Mouse (Mus musculus) forebrain, postnatal 0 days (tissue): ENCODE measurements at regions not wholly inside any gene's neighbourhood (a gene's known extent, or its start where the extent isn't known, plus 50 kb on each side); places are given as distances from the start of the nearest gene placed in this dataset.

Experiments
- ATAC-seq: fragments of 200-750 bp; cut with Nextera tagmentation; 2 replicates; pipeline ENCODE4 v1.8.0; 2017; ENCODE audit warnings: mild to moderate bottlenecking, moderate library complexity
- DNase-seq: peaks from one replicate; pipeline ENCODE4 v3.0.0-alpha.2; 2015
- H3K27ac ChIP-seq: fragments of 300-500 bp; sonication (generic); 2 replicates; pipeline ENCODE4 v1.5.1; 2014; ENCODE audit warnings: low read depth, mild to moderate bottlenecking, antibody characterized with exemption, low read length, moderate library complexity, mixed read lengths
- H3K27me3 ChIP-seq: fragments of 300-500 bp; sonication (generic); 2 replicates; pipeline ENCODE4 v1.6.1; 2014; ENCODE audit warnings: mild to moderate bottlenecking, low read length, mixed read lengths; ENCODE audit not compliant: insufficient read depth
- H3K36me3 ChIP-seq: fragments of 300-500 bp; sonication (generic); 2 replicates; pipeline ENCODE4 v1.6.1; 2014; ENCODE audit warnings: mild to moderate bottlenecking, moderate library complexity; ENCODE audit not compliant: insufficient read depth
- H3K4me1 ChIP-seq: fragments of 300-500 bp; sonication (generic); 2 replicates; pipeline ENCODE4 v1.6.1; 2014; ENCODE audit warnings: antibody characterized with exemption; ENCODE audit not compliant: insufficient read depth
- H3K4me2 ChIP-seq: fragments of 300-500 bp; sonication (generic); 2 replicates; pipeline ENCODE4 v1.6.1; 2014; ENCODE audit warnings: low read depth, mild to moderate bottlenecking, moderate library complexity
- H3K4me3 ChIP-seq: fragments of 300-500 bp; sonication (generic); 2 replicates; pipeline ENCODE4 v1.5.1; 2014; ENCODE audit warnings: low read depth, low read length, mixed read lengths
- H3K9ac ChIP-seq: fragments of 300-500 bp; sonication (generic); 2 replicates; pipeline ENCODE4 v1.6.1; 2014; ENCODE audit warnings: mild to moderate bottlenecking
- H3K9me3 ChIP-seq: fragments of 300-500 bp; sonication (generic); 2 replicates; pipeline ENCODE4 v1.6.1; 2016; ENCODE audit warnings: low read length
- CTCF ChIP-seq: sonication (generic); IDR thresholded peaks from 2 replicates; pipeline ENCODE4 v1.5.1; 2016; ENCODE audit warnings: antibody characterized with exemption, control low read depth, low read depth
- WGBS: fragments of 180-500 bp; shearing (Covaris S2); extraction: QIAGEN DNeasy Blood & Tissue Kit; methylation state at CpG from one replicate; pipeline ENCODE4 v1.1.7; 2014; 5-methylcytosine and 5-hydroxymethylcytosine counted together

GRCm38 (mm10) chr11:52565457-52565856, 169.2 kb downstream of the 9530068E07Rik start:
- no peak overlapping the region for H3K9ac ChIP-seq
- ATAC-seq = no peak
- DNase-seq = no peak
- H3K4me3 ChIP-seq = no peak overlapping the region
- no peak overlapping the region for H3K4me2 ChIP-seq
- no peak for TF ChIP-seq CTCF
- WGBS = 6% methylated on average over 1 of the region's 1 CpGs
- no peaks in the 10 kb centered on the region for H3K27me3 ChIP-seq
- no peaks in the 10 kb centered on the region for H3K36me3 ChIP-seq
- no peak overlapping the region for H3K27ac ChIP-seq
- no peaks in the 10 kb centered on the region for H3K4me1 ChIP-seq
- H3K9me3 ChIP-seq = no peaks in the 10 kb centered on the region

- 87% methylated on average over 9 of the region's 9 CpGs for whole genome bisulfite sequencing
- Histone ChIP-seq H3K9me3 (no peaks in the 10 kb centered on the region), H3K4me1 (no peaks in the 10 kb centered on the region), H3K27me3 (no peaks in the 10 kb centered on the region), H3K36me3 (no peaks in the 10 kb centered on the region), H3K4me2 (no peak overlapping the region), H3K4me3 (no peak overlapping the region), H3K27ac (no peak overlapping the region), H3K9ac (no peak overlapping the region)
- no peak for DNase-seq
- TF ChIP-seq CTCF = no peak
- ATAC-seq = no peak
These were observed 169.8 kb downstream of the 9530068E07Rik start for GRCm38 (mm10) chr11:52566026-52566425.

- H3K9ac ChIP-seq = no peak overlapping the region
- peak; percentile 49 for DNase-seq
- peak; percentile 69 for ATAC-seq
- no peak overlapping the region for H3K4me2 ChIP-seq
- 24% methylated on average over 13 of the region's 13 CpGs for WGBS
- H3K9me3 ChIP-seq = no peaks in the 10 kb centered on the region
- TF ChIP-seq CTCF = no peak
- H3K27ac ChIP-seq = no peak overlapping the region
- no peak overlapping the region for H3K4me3 ChIP-seq
- H3K4me1 ChIP-seq = no peaks in the 10 kb centered on the region
- no peaks in the 10 kb centered on the region for H3K36me3 ChIP-seq
- H3K27me3 ChIP-seq = no peaks in the 10 kb centered on the region
These were observed 171.9 kb downstream of the 9530068E07Rik start for GRCm38 (mm10) chr11:52567945-52568687.

- Histone ChIP-seq H3K4me3 (no peak overlapping the region), H3K9me3 (no peaks in the 10 kb centered on the region), H3K27ac (no peak overlapping the region), H3K9ac (no peak overlapping the region), H3K4me1 (no peaks in the 10 kb centered on the region), H3K36me3 (no peaks in the 10 kb centered on the region), H3K4me2 (no peak overlapping the region), H3K27me3 (no peaks in the 10 kb centered on the region)
- DNase-seq (no peak), ATAC-seq (no peak)
- no peak for TF ChIP-seq CTCF
- 58% methylated on average over 1 of the region's 1 CpGs for WGBS
These were observed 172.6 kb downstream of the 9530068E07Rik start for GRCm38 (mm10) chr11:52568794-52569193.

GRCm38 (mm10) chr11:52569759-52570158, 173.5 kb downstream of the 9530068E07Rik start:
- no peak overlapping the region for H3K27ac ChIP-seq
- no peaks in the 10 kb centered on the region for H3K36me3 ChIP-seq
- H3K4me1 ChIP-seq = no peaks in the 10 kb centered on the region
- no peak for ATAC-seq
- WGBS = 67% methylated on average over 10 of the region's 10 CpGs
- DNase-seq = no peak
- TF ChIP-seq CTCF = no peak
- no peak overlapping the region for H3K4me3 ChIP-seq
- no peaks in the 10 kb centered on the region for H3K9me3 ChIP-seq
- H3K27me3 ChIP-seq = no peaks in the 10 kb centered on the region
- no peak overlapping the region for H3K4me2 ChIP-seq
- no peak overlapping the region for H3K9ac ChIP-seq

GRCm38 (mm10) chr11:52578471-52578870, 182.2 kb downstream of the 9530068E07Rik start:
- no peaks in the 10 kb centered on the region for H3K36me3 ChIP-seq
- no peak overlapping the region for H3K4me2 ChIP-seq
- no peak overlapping the region for H3K9ac ChIP-seq
- H3K27ac ChIP-seq = no peak overlapping the region
- ATAC-seq (no peak), DNase-seq (no peak)
- no peak; the same call in 1 of the 2 replicates for TF ChIP-seq CTCF
- H3K27me3 ChIP-seq = no peaks in the 10 kb centered on the region
- H3K9me3 ChIP-seq = no peaks in the 10 kb centered on the region
- WGBS = 46% methylated on average over 9 of the region's 9 CpGs
- no peak overlapping the region for H3K4me3 ChIP-seq
- H3K4me1 ChIP-seq = no peaks in the 10 kb centered on the region

- TF ChIP-seq CTCF = no peak
- H3K36me3 ChIP-seq = no peaks in the 10 kb centered on the region
- no peaks in the 10 kb centered on the region for H3K4me1 ChIP-seq
- ATAC-seq (no peak), DNase-seq (no peak)
- H3K9ac ChIP-seq = no peak overlapping the region
- no peaks in the 10 kb centered on the region for H3K9me3 ChIP-seq
- H3K4me3 ChIP-seq = no peak overlapping the region
- H3K4me2 ChIP-seq = no peak overlapping the region
- H3K27ac ChIP-seq = no peak overlapping the region
- 80% methylated on average over 13 of the region's 13 CpGs for WGBS
- H3K27me3 ChIP-seq = no peaks in the 10 kb centered on the region
These were observed 183.6 kb downstream of the 9530068E07Rik start for GRCm38 (mm10) chr11:52579764-52580377.
